Mouse (Mus musculus) CH12.LX (cell line): ENCODE measurements at regions not wholly inside any gene's neighbourhood (a gene's known extent, or its start where the extent isn't known, plus 50 kb on each side); places are given as distances from the start of the nearest gene placed in this dataset.

Experiments used
- DNase-seq: peaks from one replicate; pipeline ENCODE4 v3.0.0-alpha.2; 2013; ENCODE audit errors: extremely low read depth
- H3K27ac ChIP-seq: 2 replicates; pipeline ENCODE4 v1.5.1; 2012; ENCODE audit warnings: low read depth, mild to moderate bottlenecking, control low read depth, moderate library complexity; ENCODE audit not compliant: insufficient read depth
- H3K27me3 ChIP-seq: replicated peaks from 2 replicates; pipeline ENCODE3; 2012; ENCODE audit warnings: inconsistent platforms
- H3K36me3 ChIP-seq, 2 experiments: replicated peaks in 1 of 2; 2 replicates each; pipeline versions ENCODE3 to v1.6.1; 2012; ENCODE audit warnings: inconsistent platforms in 1 of 2, low read length in 1 of 2, mild to moderate bottlenecking in 1 of 2, mixed read lengths in 1 of 2, moderate library complexity in 1 of 2; ENCODE audit not compliant: control insufficient read depth in 1 of 2, insufficient read depth in 1 of 2
- H3K4me1 ChIP-seq, 2 experiments: 2 replicates each; pipeline ENCODE4 v1.6.1; 2012; ENCODE audit warnings: inconsistent platforms in 1 of 2, moderate library complexity in 1 of 2; ENCODE audit not compliant: insufficient read depth in 2 of 2, control insufficient read depth in 1 of 2
- H3K4me2 ChIP-seq: 2 replicates; pipeline ENCODE4 v1.6.1; 2012; ENCODE audit warnings: low read depth, mild to moderate bottlenecking, control low read depth; ENCODE audit not compliant: poor library complexity, insufficient read depth, severe bottlenecking
- H3K4me3 ChIP-seq, 3 experiments: fragments of 150-350 bp in 1 of 3; sonication (generic) in 1 of 3; replicated peaks in 1 of 3; 2 replicates each; pipeline versions ENCODE3 to v1.5.1; 2011 to 2012; ENCODE audit warnings: low read depth in 2 of 3, low read length in 2 of 3, mild to moderate bottlenecking in 2 of 3, moderate library complexity in 2 of 3, control low read depth in 1 of 3, improper control_type of control experiment in 1 of 3, inconsistent platforms in 1 of 3, mixed read lengths in 1 of 3; ENCODE audit not compliant: poor library complexity in 1 of 3
- H3K79me2 ChIP-seq: replicated peaks from 2 replicates; pipeline ENCODE4 v1.6.1; 2012; ENCODE audit warnings: mild to moderate bottlenecking, moderate library complexity; ENCODE audit not compliant: control insufficient read depth, poor library complexity, insufficient read depth, severe bottlenecking; ENCODE audit errors: extremely low read depth
- H3K9ac ChIP-seq: 2 replicates; pipeline ENCODE4 v1.6.1; 2012; ENCODE audit warnings: low read depth, mild to moderate bottlenecking, control low read depth, moderate library complexity; ENCODE audit not compliant: insufficient read depth
- H3K9me3 ChIP-seq: replicated peaks from 2 replicates; pipeline ENCODE3; 2012; ENCODE audit warnings: low read length, inconsistent platforms, mixed read lengths
- BHLHE40 ChIP-seq: IDR thresholded peaks from 2 replicates; pipeline ENCODE4 v1.6.1; 2011; ENCODE audit warnings: mild to moderate bottlenecking, low read depth, low read length, improper control_type of control experiment
- CHD1 ChIP-seq: IDR thresholded peaks from 2 replicates; pipeline ENCODE4 v1.6.1; 2012; ENCODE audit warnings: low read depth, low read length, improper control_type of control experiment, inconsistent platforms
- CTCF ChIP-seq, 2 experiments: IDR thresholded peaks in 1 of 2; conservative IDR thresholded peaks in 1 of 2; 2 replicates each; pipeline ENCODE4 v1.5.1; 2011 to 2012; ENCODE audit warnings: low read depth in 2 of 2, low read length in 2 of 2, improper control_type of control experiment in 1 of 2, inconsistent platforms in 1 of 2, mild to moderate bottlenecking in 1 of 2, moderate library complexity in 1 of 2
- E2F4 ChIP-seq: IDR thresholded peaks from 2 replicates; pipeline ENCODE4 v1.6.1; 2011; ENCODE audit warnings: low read depth, low read length, improper control_type of control experiment; ENCODE audit not compliant: insufficient replicate concordance
- JUND ChIP-seq: conservative IDR thresholded peaks from 2 replicates; pipeline ENCODE4 v1.6.1; 2011; ENCODE audit warnings: low read depth, low read length, improper control_type of control experiment
- MAFK ChIP-seq: IDR thresholded peaks from 2 replicates; pipeline ENCODE4 v1.6.1; 2011; ENCODE audit warnings: low read length, improper control_type of control experiment; ENCODE audit not compliant: insufficient replicate concordance
- MAZ ChIP-seq: IDR thresholded peaks from 2 replicates; pipeline ENCODE4 v1.6.1; 2012; ENCODE audit warnings: low read depth, mild to moderate bottlenecking, inconsistent platforms, low read length, improper control_type of control experiment, moderate library complexity
- MEF2A ChIP-seq: IDR thresholded peaks from 2 replicates; pipeline ENCODE4 v1.6.1; 2014; ENCODE audit warnings: low read depth, mild to moderate bottlenecking, inconsistent platforms, low read length, improper control_type of control experiment, borderline replicate concordance
- MXI1 ChIP-seq: IDR thresholded peaks from 2 replicates; pipeline ENCODE4 v1.6.1; 2011; ENCODE audit warnings: mild to moderate bottlenecking, low read depth, low read length, improper control_type of control experiment
- NRF1 ChIP-seq: IDR thresholded peaks from 2 replicates; pipeline ENCODE4 v1.6.1; 2014; ENCODE audit warnings: low read depth, mild to moderate bottlenecking, inconsistent platforms, low read length, improper control_type of control experiment, moderate library complexity
- POLR2A ChIP-seq: IDR thresholded peaks from 2 replicates; pipeline ENCODE4 v1.6.1; 2011; ENCODE audit warnings: low read depth, mild to moderate bottlenecking, improper control_type of control experiment, low read length
- POLR2AphosphoS2 ChIP-seq: IDR thresholded peaks from 2 replicates; pipeline ENCODE4 v1.6.1; 2011; ENCODE audit warnings: low read depth, low read length, improper control_type of control experiment
- SIN3A ChIP-seq: IDR thresholded peaks from 2 replicates; pipeline ENCODE4 v1.6.1; 2012; ENCODE audit warnings: low read length, improper control_type of control experiment, inconsistent platforms
- SMC3 ChIP-seq: IDR thresholded peaks from 2 replicates; pipeline ENCODE4 v1.6.1; 2011; ENCODE audit warnings: low read depth, low read length, improper control_type of control experiment
- TBP ChIP-seq: conservative IDR thresholded peaks from 2 replicates; pipeline ENCODE4 v1.6.1; 2011; ENCODE audit warnings: low read depth, low read length, improper control_type of control experiment
- UBTF ChIP-seq: IDR thresholded peaks from 2 replicates; pipeline ENCODE4 v1.6.1; 2012; ENCODE audit warnings: low read depth, mild to moderate bottlenecking, inconsistent platforms, low read length, improper control_type of control experiment, moderate library complexity
- ZMIZ1 ChIP-seq: IDR thresholded peaks from 2 replicates; pipeline ENCODE4 v1.6.1; 2012; ENCODE audit warnings: low read depth, mild to moderate bottlenecking, inconsistent platforms, low read length, improper control_type of control experiment
- ZNF384 ChIP-seq: IDR thresholded peaks from 2 replicates; pipeline ENCODE4 v1.6.1; 2012; ENCODE audit warnings: low read depth, low read length, improper control_type of control experiment, inconsistent platforms
- dilution Hi-C: fragments of 300-500 bp; cut with MboI; formaldehyde crosslinking; loops from 2 replicates; pipeline ENCODE4 v1.14.3; 2020; ENCODE audit warnings: low sequenced_read_pairs; ENCODE audit not compliant: extremely low pct_unique_long_range_greater_than_20kb, extremely low pct_ligation_motif_present
- in situ Hi-C: fragments of 300-500 bp; cut with MboI; formaldehyde crosslinking; loops from 3 replicates; pipeline ENCODE4 v1.14.3; 2019; ENCODE audit warnings: low sequenced_read_pairs, low pct_ligation_motif_present, low pct_unique_long_range_greater_than_20kb, mixed read lengths

DNA sequence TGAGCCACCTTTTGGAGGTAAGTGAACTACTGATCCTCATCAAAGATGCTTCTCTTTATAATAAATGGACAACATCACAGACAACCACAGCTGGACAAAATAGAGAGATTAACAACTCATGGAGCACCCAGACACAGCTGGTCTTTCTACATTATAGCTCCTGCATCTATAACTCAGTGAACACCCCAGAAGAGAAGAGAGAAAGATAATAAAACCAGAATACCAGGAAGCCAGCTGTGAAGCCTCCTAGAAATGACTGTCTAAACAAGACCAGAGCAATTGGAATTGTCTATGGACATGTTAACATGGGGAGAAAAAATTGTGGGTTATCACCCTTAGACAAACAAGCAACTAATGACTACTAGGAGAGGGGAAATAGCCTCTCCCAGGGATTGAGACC, 609.8 kb upstream of the Kdm8 start:
- H3K27ac ChIP-seq: no peak overlapping the region
- in situ Hi-C loops (no loop called here), dilution Hi-C loops (no loop called here)
- H3K4me1 ChIP-seq: no peaks in the 10 kb centered on the region
- no peak overlapping the region for H3K4me2 ChIP-seq
- peaks cover 4% of the 10 kb centered on the region for H3K27me3 ChIP-seq
- H3K4me3 ChIP-seq: no peak overlapping the region
- H3K9ac ChIP-seq: no peak overlapping the region
- TF ChIP-seq MEF2A (no peak), POLR2AphosphoS2 (no peak), MXI1 (no peak), POLR2A (no peak), NRF1 (no peak), ZNF384 (no peak), SMC3 (no peak)
- H3K79me2 ChIP-seq: no peaks in the 10 kb centered on the region
- no peak for DNase-seq
- peaks cover 45% of the 10 kb centered on the region for H3K9me3 ChIP-seq
- H3K36me3 ChIP-seq: no peaks in the 10 kb centered on the region

DNA sequence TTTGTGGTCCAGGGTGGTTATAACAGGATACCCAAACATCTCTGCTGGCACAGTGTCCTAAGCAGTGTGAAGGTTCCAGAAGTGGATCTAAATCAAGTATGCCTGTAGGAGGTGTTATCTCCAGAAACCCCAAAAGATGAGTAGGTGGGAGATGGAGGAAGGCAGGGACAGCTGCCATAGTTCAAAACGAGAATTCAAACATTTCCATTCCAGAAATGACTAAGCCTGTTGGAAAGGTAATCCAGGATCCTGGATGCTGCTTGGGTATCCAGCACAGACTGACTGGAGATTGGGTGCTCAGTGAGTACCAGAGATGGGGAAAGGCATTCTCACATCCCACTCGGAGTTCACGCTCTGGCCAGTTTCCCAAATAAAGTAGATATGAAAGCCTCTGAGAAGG, 607.9 kb upstream of the Kdm8 start:
- no peaks in the 10 kb centered on the region for H3K79me2 ChIP-seq
- H3K9ac ChIP-seq: no peak overlapping the region
- in situ Hi-C loops: no loop called here
- H3K9me3 ChIP-seq: peaks cover 37% of the 10 kb centered on the region
- H3K36me3 ChIP-seq: no peaks in the 10 kb centered on the region
- H3K27me3 ChIP-seq: peaks cover 5% of the 10 kb centered on the region
- H3K27ac ChIP-seq: no peak overlapping the region
- no peaks in the 10 kb centered on the region for H3K4me1 ChIP-seq
- TF ChIP-seq UBTF (no peak), CTCF (conservative IDR thresholded peaks at IDR 0.05 in 1 of 2, IDR thresholded peaks at IDR 0.05 in 1 of 2; ENCODE audit: low read depth in 2 of 2, low read length in 2 of 2) (no peak), ZNF384 (no peak), MAZ (no peak), JUND (no peak), TBP (no peak), NRF1 (no peak), MAFK (no peak)
- dilution Hi-C loops: no loop called here
- no peak for DNase-seq
- no peak overlapping the region for H3K4me2 ChIP-seq
- H3K4me3 ChIP-seq: no peak overlapping the region

DNA sequence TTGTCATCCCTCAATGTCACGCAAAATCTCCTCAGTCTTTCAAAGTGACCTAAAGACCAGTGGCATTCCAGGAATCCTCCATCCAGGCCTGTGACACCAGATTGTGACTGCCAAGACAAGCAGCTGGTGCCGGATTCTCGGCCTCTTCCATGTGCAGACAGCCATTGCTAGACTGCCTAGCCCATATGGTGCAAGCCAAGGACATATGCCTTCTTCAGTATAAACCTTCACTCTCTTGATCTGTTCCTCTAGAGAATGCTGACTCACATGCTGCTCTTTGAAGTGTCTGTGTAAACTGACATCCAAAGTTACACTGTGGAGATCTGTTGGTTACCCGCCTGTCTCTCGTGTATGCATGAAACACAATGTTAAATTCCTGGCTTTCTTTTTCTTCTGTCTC, 589.4 kb upstream of the Kdm8 start:
- Histone ChIP-seq H3K9me3 (peaks cover 22% of the 10 kb centered on the region), H3K9ac (no peak overlapping the region), H3K79me2 (no peaks in the 10 kb centered on the region), H3K4me2 (no peak overlapping the region), H3K36me3 (no peaks in the 10 kb centered on the region), H3K4me3 (no peak overlapping the region), H3K4me1 (no peaks in the 10 kb centered on the region), H3K27ac (no peak overlapping the region), H3K27me3 (peaks cover 16% of the 10 kb centered on the region)
- TF ChIP-seq SIN3A (no peak), CHD1 (no peak), BHLHE40 (no peak), JUND (no peak), ZMIZ1 (no peak), E2F4 (no peak)
- DNase-seq: no peak
- dilution Hi-C loops (no loop called here), in situ Hi-C loops (no loop called here)
